Mouse (Mus musculus) limb, embryonic 14.5 days (tissue): ENCODE measurements at regions not wholly inside any gene's neighbourhood (a gene's known extent, or its start where the extent isn't known, plus 50 kb on each side); places are given as distances from the start of the nearest gene placed in this dataset.

Experiments used
- ATAC-seq: fragments of 200-750 bp; cut with Nextera tagmentation; 2 replicates; pipeline ENCODE4 v1.8.0; 2017; ENCODE audit warnings: low read depth, moderate number of reproducible peaks, moderate TSS enrichment; ENCODE audit not compliant: low FRiP score
- DNase-seq: peaks from one replicate; pipeline ENCODE4 v3.0.0-alpha.2; 2015; ENCODE audit warnings: low spot score
- H3K27ac ChIP-seq: fragments of 300-500 bp; sonication (generic); replicated peaks from 2 replicates; pipeline ENCODE4 v1.5.1; 2014; ENCODE audit warnings: low read depth, mild to moderate bottlenecking, low read length, moderate library complexity, mixed read lengths
- H3K27me3 ChIP-seq: fragments of 300-500 bp; sonication (generic); 2 replicates; pipeline ENCODE4 v1.6.1; 2014; ENCODE audit warnings: low read length, mixed read lengths; ENCODE audit not compliant: control insufficient read depth, insufficient read depth
- H3K36me3 ChIP-seq: fragments of 300-500 bp; sonication (generic); 2 replicates; pipeline ENCODE4 v1.6.1; 2014; ENCODE audit warnings: mild to moderate bottlenecking, low read length, moderate library complexity, mixed read lengths; ENCODE audit not compliant: control insufficient read depth, insufficient read depth
- H3K4me1 ChIP-seq: fragments of 300-500 bp; sonication (generic); 2 replicates; pipeline ENCODE4 v1.6.1; 2014; ENCODE audit warnings: antibody characterized with exemption, low read length, mixed read lengths; ENCODE audit not compliant: control insufficient read depth, insufficient read depth
- H3K4me2 ChIP-seq: fragments of 300-500 bp; sonication (generic); replicated peaks from 2 replicates; pipeline ENCODE4 v1.6.1; 2014; ENCODE audit warnings: low read depth, mild to moderate bottlenecking, low read length, moderate library complexity; ENCODE audit not compliant: severe bottlenecking
- H3K4me3 ChIP-seq: fragments of 300-500 bp; sonication (generic); replicated peaks from 2 replicates; pipeline ENCODE4 v1.5.1; 2014; ENCODE audit warnings: low read length
- H3K9ac ChIP-seq: fragments of 300-500 bp; sonication (generic); 2 replicates; pipeline ENCODE4 v1.6.1; 2014; ENCODE audit warnings: mild to moderate bottlenecking, low read depth, low read length, moderate library complexity; ENCODE audit not compliant: severe bottlenecking
- H3K9me3 ChIP-seq: fragments of 300-500 bp; sonication (generic); 2 replicates; pipeline ENCODE4 v1.6.1; 2016; ENCODE audit warnings: low read length; ENCODE audit not compliant: control insufficient read depth
- POLR2A ChIP-seq: fragments of 200-500 bp; IDR thresholded peaks from 2 replicates; pipeline ENCODE4 v1.8.0; 2012; ENCODE audit warnings: inconsistent platforms, mild to moderate bottlenecking, moderate library complexity, borderline replicate concordance; ENCODE audit not compliant: insufficient read depth, insufficient read length; ENCODE audit errors: extremely low read depth
- WGBS: fragments of 180-500 bp; shearing (Covaris S2); extraction: QIAGEN DNeasy Blood & Tissue Kit; methylation state at CpG from one replicate; pipeline ENCODE4 v1.1.7; 2014; 5-methylcytosine and 5-hydroxymethylcytosine counted together

DNA sequence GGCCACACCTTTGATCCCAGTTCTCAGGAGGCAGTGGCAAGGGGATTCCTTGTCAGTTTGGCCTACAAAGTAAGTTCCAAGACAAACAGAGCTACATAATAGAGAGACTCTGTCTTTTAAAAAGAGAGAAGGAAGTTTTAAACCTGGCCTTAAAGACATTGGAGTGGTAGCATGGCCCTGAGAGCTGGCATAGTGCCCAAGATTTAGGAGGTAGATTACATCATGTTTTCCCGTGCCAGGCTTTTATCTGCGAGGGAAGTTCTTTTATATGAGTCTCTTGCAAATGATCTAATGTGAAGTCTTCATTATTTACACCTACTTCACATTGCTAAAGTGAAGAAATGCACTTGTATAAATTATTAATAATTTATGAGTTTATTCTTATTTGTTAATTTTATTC lies 119.8 kb downstream of the Cd24a start:
- Histone ChIP-seq H3K4me2 (no peak overlapping the region), H3K36me3 (no peaks in the 10 kb centered on the region), H3K9ac (no peak overlapping the region), H3K4me3 (no peak overlapping the region), H3K9me3 (no peaks in the 10 kb centered on the region), H3K27me3 (no peaks in the 10 kb centered on the region), H3K27ac (no peak overlapping the region), H3K4me1 (peaks cover 10% of the 10 kb centered on the region)
- WGBS, result 19% methylated on average over 2 of the region's 2 CpGs
- ATAC-seq (no peak), DNase-seq (no peak)
- TF ChIP-seq POLR2A, result no peak

GRCm38 (mm10) chr10:43700371-43701289 lies 122.5 kb downstream of the Cd24a start:
- no peak for ATAC-seq

GRCm38 (mm10) chr10:43702895-43703294 lies 124.8 kb downstream of the Cd24a start:
- no peaks in the 10 kb centered on the region for H3K27me3 ChIP-seq
- H3K27ac ChIP-seq, result no peak overlapping the region
- H3K4me1 ChIP-seq, result 0 out of 2 replicates have a peak, but pooled peaks cover 6% of the 10 kb centered on the region
- DNase-seq, result no peak
- no peak overlapping the region for H3K4me2 ChIP-seq
- no peak for TF ChIP-seq POLR2A
- H3K9me3 ChIP-seq, result no peaks in the 10 kb centered on the region
- WGBS, result 73% methylated on average over 5 of the region's 5 CpGs
- no peaks in the 10 kb centered on the region for H3K36me3 ChIP-seq
- no peak overlapping the region for H3K9ac ChIP-seq
- no peak overlapping the region for H3K4me3 ChIP-seq
- ATAC-seq, result no peak

More at GRCm38 (mm10) chr10:43700371-43701289, 122.5 kb downstream of the Cd24a start:
- no peak for TF ChIP-seq POLR2A
- Histone ChIP-seq H3K9ac (no peak overlapping the region), H3K4me3 (no peak overlapping the region), H3K4me2 (no peak overlapping the region), H3K9me3 (no peaks in the 10 kb centered on the region), H3K4me1 (0 out of 2 replicates have a peak, but pooled peaks cover 4% of the 10 kb centered on the region), H3K27ac (no peak overlapping the region), H3K27me3 (no peaks in the 10 kb centered on the region), H3K36me3 (no peaks in the 10 kb centered on the region)
- WGBS, result 87% methylated on average over 13 of the region's 13 CpGs
- no peak for DNase-seq

GRCm38 (mm10) chr10:43706001-43706988 lies 128.2 kb downstream of the Cd24a start:
- no peak for DNase-seq
- Histone ChIP-seq H3K4me3 (no peak overlapping the region), H3K27me3 (no peaks in the 10 kb centered on the region), H3K9me3 (no peaks in the 10 kb centered on the region), H3K4me2 (no peak overlapping the region), H3K4me1 (0 out of 2 replicates have a peak, but pooled peaks cover 6% of the 10 kb centered on the region), H3K9ac (no peak overlapping the region), H3K36me3 (no peaks in the 10 kb centered on the region), H3K27ac (no peak overlapping the region)
- WGBS, result 56% methylated on average over 17 of the region's 17 CpGs
- no peak for ATAC-seq
- no peak for TF ChIP-seq POLR2A

GRCm38 (mm10) chr10:43707011-43707410 lies 128.9 kb downstream of the Cd24a start:
- DNase-seq (no peak), ATAC-seq (no peak)
- H3K27ac ChIP-seq, result no peak overlapping the region
- no peaks in the 10 kb centered on the region for H3K9me3 ChIP-seq
- H3K36me3 ChIP-seq, result no peaks in the 10 kb centered on the region
- H3K27me3 ChIP-seq, result no peaks in the 10 kb centered on the region
- H3K4me1 ChIP-seq, result 0 out of 2 replicates have a peak, but pooled peaks cover 6% of the 10 kb centered on the region
- no peak for TF ChIP-seq POLR2A
- H3K9ac ChIP-seq, result no peak overlapping the region
- 67% methylated on average over 5 of the region's 5 CpGs for WGBS
- H3K4me3 ChIP-seq, result no peak overlapping the region
- H3K4me2 ChIP-seq, result no peak overlapping the region
